Mouse (Mus musculus) midbrain, embryonic 11.5 days (tissue): ENCODE results near the gene Madd. TPM values are rescaled to one million over a fixed set of nuclear protein-coding genes. Genes with fewer than 3 reads are reported as not detected.

Experiments used
- ATAC-seq: fragments of 200-750 bp; cut with Nextera tagmentation; 2 replicates; pipeline ENCODE4 v1.8.0; 2017; ENCODE audit warnings: moderate TSS enrichment, moderate library complexity; ENCODE audit not compliant: low FRiP score
- DNase-seq: peaks from one replicate; pipeline ENCODE4 v3.0.0; 2015; ENCODE audit warnings: low spot score; ENCODE audit errors: missing footprints
- H3K27ac ChIP-seq: fragments of 300-500 bp; sonication (generic); 2 replicates; pipeline ENCODE4 v1.5.1; 2014; ENCODE audit warnings: low read depth, low read length
- H3K27me3 ChIP-seq: fragments of 300-500 bp; sonication (generic); 2 replicates; pipeline ENCODE4 v1.6.1; 2014; ENCODE audit warnings: mild to moderate bottlenecking, low read length, moderate library complexity, mixed read lengths; ENCODE audit not compliant: control insufficient read depth, insufficient read depth
- H3K36me3 ChIP-seq: fragments of 300-500 bp; sonication (generic); 2 replicates; pipeline ENCODE4 v1.6.1; 2014; ENCODE audit warnings: mild to moderate bottlenecking, low read length, moderate library complexity, mixed read lengths; ENCODE audit not compliant: control insufficient read depth, insufficient read depth
- H3K4me1 ChIP-seq: fragments of 300-500 bp; sonication (generic); 2 replicates; pipeline ENCODE4 v1.6.1; 2014; ENCODE audit warnings: low read length; ENCODE audit not compliant: control insufficient read depth, insufficient read depth
- H3K4me2 ChIP-seq: fragments of 300-500 bp; sonication (generic); 2 replicates; pipeline ENCODE4 v1.6.1; 2014; ENCODE audit warnings: mild to moderate bottlenecking, moderate library complexity
- H3K4me3 ChIP-seq: fragments of 300-500 bp; sonication (generic); 2 replicates; pipeline ENCODE4 v1.5.1; 2014; ENCODE audit warnings: low read depth, low read length
- H3K9ac ChIP-seq: fragments of 300-500 bp; sonication (generic); 2 replicates; pipeline ENCODE4 v1.6.1; 2014; ENCODE audit warnings: low read length
- H3K9me3 ChIP-seq: fragments of 300-500 bp; sonication (generic); 2 replicates; pipeline ENCODE4 v1.6.1; 2016; ENCODE audit warnings: low read length; ENCODE audit not compliant: control insufficient read depth
- WGBS: fragments of 180-500 bp; shearing (Covaris S2); extraction: QIAGEN DNeasy Blood & Tissue Kit; methylation state at CpG from one replicate; pipeline ENCODE4 v1.1.7; 2014; 5-methylcytosine and 5-hydroxymethylcytosine counted together
- polyA plus RNA-seq: library from polyadenylated mRNA; unstranded; fragments of >200 nt; fragmentation: Nextera tagmentation; extraction: Ambion mirVana; gene quantifications from 2 replicates; pipeline ENCODE4 v1.2.1, GENCODE M21; 2014

Madd gene
- polyA plus RNA-seq, 1 experiment from 2014 or later: 17.3 TPM

GRCm38 (mm10) chr2:91142920-91143319 lies 40.7 kb downstream of the Madd start:
- Histone ChIP-seq H3K9ac (no peak overlapping the region), H3K9me3 (no peaks in the 10 kb centered on the region), H3K27me3 (no peaks in the 10 kb centered on the region), H3K4me1 (no peaks in the 10 kb centered on the region), H3K4me3 (no peak overlapping the region), H3K4me2 (no peak overlapping the region), H3K36me3 (peaks cover 6% of the 10 kb centered on the region), H3K27ac (no peak overlapping the region)
- over 99% methylated on average over 6 of the region's 6 CpGs for WGBS
- ATAC-seq: no peak
- no peak for DNase-seq

- H3K9me3 ChIP-seq: no peaks in the 10 kb centered on the region
- peaks cover 8% of the 10 kb centered on the region for H3K36me3 ChIP-seq
- 76% methylated on average over 8 of the region's 8 CpGs for WGBS
- ATAC-seq (no peak), DNase-seq (peak; percentile 69)
- no peak overlapping the region for H3K9ac ChIP-seq
- H3K4me1 ChIP-seq: no peaks in the 10 kb centered on the region
- H3K4me3 ChIP-seq: no peak overlapping the region
- no peak overlapping the region for H3K4me2 ChIP-seq
- no peak overlapping the region for H3K27ac ChIP-seq
- H3K27me3 ChIP-seq: no peaks in the 10 kb centered on the region
Measured at GRCm38 (mm10) chr2:91139764-91140163, 43.9 kb downstream of the Madd start.

GRCm38 (mm10) chr2:91139311-91139710 lies 44.3 kb downstream of the Madd start:
- DNase-seq (no peak), ATAC-seq (no peak)
- no peak overlapping the region for H3K4me2 ChIP-seq
- peaks cover 8% of the 10 kb centered on the region for H3K36me3 ChIP-seq
- H3K4me1 ChIP-seq: no peaks in the 10 kb centered on the region
- H3K27ac ChIP-seq: no peak overlapping the region
- H3K9ac ChIP-seq: no peak overlapping the region
- no peaks in the 10 kb centered on the region for H3K27me3 ChIP-seq
- H3K9me3 ChIP-seq: no peaks in the 10 kb centered on the region
- H3K4me3 ChIP-seq: no peak overlapping the region
- 67% methylated on average over 5 of the region's 5 CpGs for WGBS

GRCm38 (mm10) chr2:91137481-91137880 lies 46.2 kb downstream of the Madd start:
- H3K4me2 ChIP-seq: no peak overlapping the region
- no peak overlapping the region for H3K4me3 ChIP-seq
- peaks cover 6% of the 10 kb centered on the region; the same call in 1 of the 2 replicates for H3K36me3 ChIP-seq
- no peaks in the 10 kb centered on the region for H3K27me3 ChIP-seq
- DNase-seq (no peak), ATAC-seq (no peak)
- H3K9ac ChIP-seq: no peak overlapping the region
- no peak overlapping the region for H3K27ac ChIP-seq
- 80% methylated on average over 6 of the region's 6 CpGs for WGBS
- no peaks in the 10 kb centered on the region for H3K4me1 ChIP-seq
- no peaks in the 10 kb centered on the region for H3K9me3 ChIP-seq

- peak; percentile 31 for DNase-seq
- no peak overlapping the region for H3K9ac ChIP-seq
- no peak overlapping the region for H3K4me2 ChIP-seq
- H3K9me3 ChIP-seq: no peaks in the 10 kb centered on the region
- ATAC-seq: no peak
- WGBS: 88% methylated on average over 11 of the region's 11 CpGs
- peaks cover 6% of the 10 kb centered on the region; the same call in 1 of the 2 replicates for H3K36me3 ChIP-seq
- no peaks in the 10 kb centered on the region for H3K4me1 ChIP-seq
- H3K27ac ChIP-seq: no peak overlapping the region
- no peak overlapping the region for H3K4me3 ChIP-seq
- no peaks in the 10 kb centered on the region for H3K27me3 ChIP-seq
Measured at GRCm38 (mm10) chr2:91136513-91137412, 46.9 kb downstream of the Madd start.

- H3K27me3 ChIP-seq: no peaks in the 10 kb centered on the region
- no peak overlapping the region for H3K27ac ChIP-seq
- DNase-seq (no peak), ATAC-seq (no peak)
- 87% methylated on average over 3 of the region's 3 CpGs for WGBS
- no peaks in the 10 kb centered on the region for H3K9me3 ChIP-seq
- H3K9ac ChIP-seq: no peak overlapping the region
- H3K36me3 ChIP-seq: no peaks in the 10 kb centered on the region
- H3K4me1 ChIP-seq: no peaks in the 10 kb centered on the region
- no peak overlapping the region for H3K4me3 ChIP-seq
- no peak overlapping the region for H3K4me2 ChIP-seq
Measured at GRCm38 (mm10) chr2:91132035-91132434, 51.6 kb downstream of the Madd start.

- ATAC-seq (no peak), DNase-seq (no peak)
- Histone ChIP-seq H3K27me3 (no peaks in the 10 kb centered on the region), H3K36me3 (no peaks in the 10 kb centered on the region), H3K27ac (no peak overlapping the region), H3K4me2 (no peak overlapping the region), H3K4me1 (no peaks in the 10 kb centered on the region), H3K4me3 (no peak overlapping the region), H3K9me3 (no peaks in the 10 kb centered on the region), H3K9ac (no peak overlapping the region)
- WGBS: 92% methylated on average over 15 of the region's 15 CpGs
Measured at GRCm38 (mm10) chr2:91131251-91131650, 52.4 kb downstream of the Madd start.

- H3K4me3 ChIP-seq: no peak overlapping the region
- no peaks in the 10 kb centered on the region for H3K36me3 ChIP-seq
- H3K9ac ChIP-seq: no peak overlapping the region
- no peaks in the 10 kb centered on the region for H3K4me1 ChIP-seq
- no peak overlapping the region for H3K27ac ChIP-seq
- H3K9me3 ChIP-seq: no peaks in the 10 kb centered on the region
- ATAC-seq: no peak
- no peak overlapping the region for H3K4me2 ChIP-seq
- H3K27me3 ChIP-seq: no peaks in the 10 kb centered on the region
- WGBS: 90% methylated on average over 6 of the region's 6 CpGs
- DNase-seq: no peak
Measured at GRCm38 (mm10) chr2:91130126-91130525, 53.5 kb downstream of the Madd start.

- Histone ChIP-seq H3K27ac (no peak overlapping the region), H3K9ac (no peak overlapping the region), H3K4me3 (no peak overlapping the region), H3K4me2 (no peak overlapping the region), H3K4me1 (no peaks in the 10 kb centered on the region), H3K27me3 (no peaks in the 10 kb centered on the region), H3K36me3 (no peaks in the 10 kb centered on the region), H3K9me3 (no peaks in the 10 kb centered on the region)
- no peak for ATAC-seq
- 89% methylated on average over 5 of the region's 5 CpGs for WGBS
- DNase-seq: no peak
Measured at GRCm38 (mm10) chr2:91128761-91129160, 54.9 kb downstream of the Madd start.
